Mouse (Mus musculus): ENCODE data around the gene Slc22a5. TPM values are rescaled to one million over a fixed set of nuclear protein-coding genes. Genes with fewer than 3 reads are reported as not detected.

Slc22a5 gene
- polyA plus RNA-seq, 1 experiment from 2014 or later: 10.2 TPM

GRCm38 (mm10) chr11:53858058-53858760, 33.3 kb downstream of the Slc22a5 start:
- Histone ChIP-seq H3K27ac (replicated peaks; ENCODE audit: low read depth, low read length) (no peak overlapping the region), H3K36me3 (ENCODE audit: control insufficient read depth, insufficient read depth, low read length) (no peaks in the 10 kb centered on the region), H3K4me2 (ENCODE audit: low read depth, low read length) (peak overlapping the region; percentile 57), H3K4me1 (ENCODE audit: control insufficient read depth, insufficient read depth, low read length) (no peaks in the 10 kb centered on the region), H3K4me3 (ENCODE audit: low read depth, low read length) (no peak overlapping the region), H3K9me3 (ENCODE audit: control insufficient read depth, low read length) (no peaks in the 10 kb centered on the region), H3K27me3 (replicated peaks; ENCODE audit: control insufficient read depth, insufficient read depth, low read length) (no peaks in the 10 kb centered on the region), H3K9ac (ENCODE audit: low read depth, low read length) (no peak overlapping the region)
- no peak for DNase-seq (ENCODE audit: low spot score)
- ATAC-seq (ENCODE audit: low read depth): no peak
- WGBS: 67% methylated on average over 6 of the region's 6 CpGs

- Histone ChIP-seq H3K4me2 (ENCODE audit: low read depth, low read length) (no peak overlapping the region), H3K36me3 (ENCODE audit: control insufficient read depth, insufficient read depth, low read length) (no peaks in the 10 kb centered on the region), H3K27ac (replicated peaks; ENCODE audit: low read depth, low read length) (no peak overlapping the region), H3K4me3 (ENCODE audit: low read depth, low read length) (no peak overlapping the region), H3K9me3 (ENCODE audit: control insufficient read depth, low read length) (no peaks in the 10 kb centered on the region), H3K27me3 (replicated peaks; ENCODE audit: control insufficient read depth, insufficient read depth, low read length) (no peaks in the 10 kb centered on the region), H3K4me1 (ENCODE audit: control insufficient read depth, insufficient read depth, low read length) (peaks cover 5% of the 10 kb centered on the region; the same call in 1 of the 2 replicates), H3K9ac (ENCODE audit: low read depth, low read length) (no peak overlapping the region)
- WGBS: 23% methylated on average over 5 of the region's 5 CpGs
- DNase-seq (ENCODE audit: low spot score) (peak; percentile 60), ATAC-seq (ENCODE audit: low read depth) (no peak)
Observed at GRCm38 (mm10) chr11:53853665-53854064, 37.8 kb downstream of the Slc22a5 start.

- H3K4me1 ChIP-seq (ENCODE audit: control insufficient read depth, insufficient read depth, low read length): peaks cover 5% of the 10 kb centered on the region; the same call in 1 of the 2 replicates
- H3K9ac ChIP-seq (ENCODE audit: low read depth, low read length): no peak overlapping the region
- H3K27me3 ChIP-seq (replicated peaks; ENCODE audit: control insufficient read depth, insufficient read depth, low read length): no peaks in the 10 kb centered on the region
- no peak for ATAC-seq (ENCODE audit: low read depth)
- no peaks in the 10 kb centered on the region for H3K36me3 ChIP-seq (ENCODE audit: control insufficient read depth, insufficient read depth, low read length)
- no peak overlapping the region for H3K4me3 ChIP-seq (ENCODE audit: low read depth, low read length)
- H3K4me2 ChIP-seq (ENCODE audit: low read depth, low read length): no peak overlapping the region
- no peak for DNase-seq (ENCODE audit: low spot score)
- no peak overlapping the region for H3K27ac ChIP-seq (replicated peaks; ENCODE audit: low read depth, low read length)
- WGBS: 40% methylated on average over 5 of the region's 5 CpGs
- no peaks in the 10 kb centered on the region for H3K9me3 ChIP-seq (ENCODE audit: control insufficient read depth, low read length)
Observed at GRCm38 (mm10) chr11:53851795-53852194, 39.7 kb downstream of the Slc22a5 start.

GRCm38 (mm10) chr11:53849588-53850320, 41.7 kb downstream of the Slc22a5 start:
- H3K9me3 ChIP-seq (ENCODE audit: control insufficient read depth, low read length): no peaks in the 10 kb centered on the region
- 21% methylated on average over 9 of the region's 9 CpGs for WGBS
- peak; percentile 91 for DNase-seq (ENCODE audit: low spot score)
- H3K36me3 ChIP-seq (ENCODE audit: control insufficient read depth, insufficient read depth, low read length): no peaks in the 10 kb centered on the region
- H3K4me1 ChIP-seq (ENCODE audit: control insufficient read depth, insufficient read depth, low read length): peaks cover 5% of the 10 kb centered on the region; the same call in 1 of the 2 replicates
- H3K4me3 ChIP-seq (ENCODE audit: low read depth, low read length): peak overlapping the region; percentile 13
- ATAC-seq (ENCODE audit: low read depth): peak; percentile 91
- H3K4me2 ChIP-seq (ENCODE audit: low read depth, low read length): peak overlapping the region; percentile 36
- H3K27ac ChIP-seq (replicated peaks; ENCODE audit: low read depth, low read length): 0 out of 2 replicates have a peak overlapping the region, but pooled peaks have one; percentile 10
- H3K9ac ChIP-seq (ENCODE audit: low read depth, low read length): no peak overlapping the region
- no peaks in the 10 kb centered on the region for H3K27me3 ChIP-seq (replicated peaks; ENCODE audit: control insufficient read depth, insufficient read depth, low read length)

DNA sequence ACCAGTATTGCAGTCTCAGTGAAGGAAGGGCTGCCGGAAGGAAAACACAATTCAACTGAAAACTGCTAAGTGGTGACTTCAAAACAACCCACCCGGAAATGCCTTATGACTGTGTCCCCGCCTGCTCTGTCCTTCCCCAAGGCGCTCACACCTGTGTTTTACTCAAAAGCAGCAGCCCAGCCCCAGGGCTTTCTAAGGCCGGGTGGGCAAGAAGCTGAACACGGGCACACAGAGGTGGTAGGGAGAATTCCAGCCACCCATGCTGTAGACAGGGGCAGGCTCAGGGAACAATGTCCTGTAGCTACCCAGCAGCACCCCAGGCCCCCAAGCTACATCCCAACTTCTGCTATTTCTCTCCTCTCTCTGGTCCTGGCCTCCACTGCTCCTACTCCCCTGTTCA, 45.8 kb downstream of the Slc22a5 start:
- ATAC-seq (ENCODE audit: low read depth) (no peak), DNase-seq (ENCODE audit: low spot score) (no peak)
- no peaks in the 10 kb centered on the region for H3K9me3 ChIP-seq (ENCODE audit: control insufficient read depth, low read length)
- H3K4me1 ChIP-seq (ENCODE audit: control insufficient read depth, insufficient read depth, low read length): peaks cover 5% of the 10 kb centered on the region; the same call in 1 of the 2 replicates
- no peak overlapping the region for H3K4me3 ChIP-seq (ENCODE audit: low read depth, low read length)
- H3K4me2 ChIP-seq (ENCODE audit: low read depth, low read length): no peak overlapping the region
- 81% methylated on average over 5 of the region's 6 CpGs for WGBS
- H3K36me3 ChIP-seq (ENCODE audit: control insufficient read depth, insufficient read depth, low read length): no peaks in the 10 kb centered on the region
- no peak overlapping the region for H3K27ac ChIP-seq (replicated peaks; ENCODE audit: low read depth, low read length)
- H3K27me3 ChIP-seq (replicated peaks; ENCODE audit: control insufficient read depth, insufficient read depth, low read length): no peaks in the 10 kb centered on the region
- H3K9ac ChIP-seq (ENCODE audit: low read depth, low read length): no peak overlapping the region

- ATAC-seq (ENCODE audit: low read depth) (peak; percentile 68; the same call in 1 of the 2 replicates), DNase-seq (ENCODE audit: low spot score) (peak; percentile 74)
- Histone ChIP-seq H3K4me2 (ENCODE audit: low read depth, low read length) (no peak overlapping the region; the same call in 1 of the 2 replicates), H3K36me3 (ENCODE audit: control insufficient read depth, insufficient read depth, low read length) (no peaks in the 10 kb centered on the region), H3K4me1 (ENCODE audit: control insufficient read depth, insufficient read depth, low read length) (no peaks in the 10 kb centered on the region), H3K4me3 (ENCODE audit: low read depth, low read length) (no peak overlapping the region), H3K9me3 (ENCODE audit: control insufficient read depth, low read length) (no peaks in the 10 kb centered on the region), H3K9ac (ENCODE audit: low read depth, low read length) (no peak overlapping the region), H3K27me3 (replicated peaks; ENCODE audit: control insufficient read depth, insufficient read depth, low read length) (no peaks in the 10 kb centered on the region), H3K27ac (replicated peaks; ENCODE audit: low read depth, low read length) (no peak overlapping the region)
- WGBS: 28% methylated on average over 10 of the region's 10 CpGs
Observed at GRCm38 (mm10) chr11:53843106-53843505, 48.4 kb downstream of the Slc22a5 start.

DNA sequence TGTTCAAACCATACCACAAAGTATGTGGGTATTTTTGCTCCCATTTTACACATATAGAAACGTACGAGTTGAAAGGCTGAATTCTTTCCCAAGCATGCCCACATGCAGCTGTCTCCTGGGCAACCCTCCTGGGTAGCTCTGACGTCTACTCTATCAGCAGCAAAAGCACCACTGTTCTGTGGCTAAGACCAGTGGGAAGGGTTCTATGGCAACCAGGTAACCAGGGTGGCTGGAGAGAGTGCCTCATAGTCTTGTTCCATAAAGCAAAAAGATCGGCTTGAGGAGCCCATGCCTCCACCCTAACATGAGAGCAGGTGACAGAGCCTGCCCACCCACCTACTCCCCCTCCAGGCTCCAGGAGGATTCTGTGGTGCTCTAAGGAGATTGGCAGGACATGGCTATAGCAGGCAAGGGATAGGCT, 49.3 kb downstream of the Slc22a5 start:
- Histone ChIP-seq H3K4me3 (ENCODE audit: low read depth, low read length) (no peak overlapping the region), H3K36me3 (ENCODE audit: control insufficient read depth, insufficient read depth, low read length) (no peaks in the 10 kb centered on the region), H3K27ac (replicated peaks; ENCODE audit: low read depth, low read length) (no peak overlapping the region), H3K9me3 (ENCODE audit: control insufficient read depth, low read length) (no peaks in the 10 kb centered on the region), H3K9ac (ENCODE audit: low read depth, low read length) (no peak overlapping the region), H3K4me2 (ENCODE audit: low read depth, low read length) (no peak overlapping the region), H3K4me1 (ENCODE audit: control insufficient read depth, insufficient read depth, low read length) (no peaks in the 10 kb centered on the region), H3K27me3 (replicated peaks; ENCODE audit: control insufficient read depth, insufficient read depth, low read length) (no peaks in the 10 kb centered on the region)
- 62% methylated on average over 4 of the region's 4 CpGs for WGBS
- DNase-seq (ENCODE audit: low spot score): no peak
- no peak for ATAC-seq (ENCODE audit: low read depth)

DNA sequence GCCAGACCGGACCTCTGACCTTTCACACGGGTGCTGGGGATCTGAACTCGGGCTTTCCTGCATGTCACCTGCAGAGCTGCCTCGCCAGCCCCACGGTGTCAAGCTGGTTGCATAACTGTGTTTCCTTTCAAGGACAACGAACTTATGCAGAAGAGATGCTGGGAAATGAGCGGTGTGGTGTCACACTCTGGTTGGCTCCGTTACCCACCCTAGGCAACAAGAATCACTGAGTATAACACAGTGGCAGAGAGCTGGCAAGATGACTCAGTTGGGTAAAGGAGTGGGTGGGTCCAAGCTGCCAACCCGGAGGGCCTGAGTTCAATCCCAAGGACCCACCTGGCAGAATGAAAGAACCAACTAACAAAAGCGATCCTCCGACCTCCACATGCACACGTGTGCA, 49.9 kb downstream of the Slc22a5 start:
- Histone ChIP-seq H3K36me3 (ENCODE audit: control insufficient read depth, insufficient read depth, low read length) (no peaks in the 10 kb centered on the region), H3K27me3 (replicated peaks; ENCODE audit: control insufficient read depth, insufficient read depth, low read length) (no peaks in the 10 kb centered on the region), H3K9me3 (ENCODE audit: control insufficient read depth, low read length) (no peaks in the 10 kb centered on the region), H3K4me1 (ENCODE audit: control insufficient read depth, insufficient read depth, low read length) (no peaks in the 10 kb centered on the region), H3K27ac (replicated peaks; ENCODE audit: low read depth, low read length) (no peak overlapping the region), H3K9ac (ENCODE audit: low read depth, low read length) (no peak overlapping the region), H3K4me2 (ENCODE audit: low read depth, low read length) (no peak overlapping the region), H3K4me3 (ENCODE audit: low read depth, low read length) (no peak overlapping the region)
- DNase-seq (ENCODE audit: low spot score): no peak
- no peak for ATAC-seq (ENCODE audit: low read depth)
- WGBS: 77% methylated on average over 12 of the region's 12 CpGs

All from embryonic facial prominence, embryonic 14.5 days (tissue).